Mouse (Mus musculus): ENCODE results near the gene Cbx2. TPM values are rescaled to one million over a fixed set of nuclear protein-coding genes. Genes with fewer than 3 reads are reported as not detected.

Gene Cbx2
- polyA plus RNA-seq, 1 experiment from 2014 or later: 115 TPM

- Histone ChIP-seq H3K4me3 (peak overlapping the region; percentile 59), H3K27me3 (ENCODE audit: poor library complexity, severe bottlenecking) (peaks cover 100% of the 10 kb centered on the region), H3K4me1 (peaks cover 57% of the 10 kb centered on the region), H3K27ac (peak overlapping the region; percentile 63), H3K9me3 (peaks cover 3% of the 10 kb centered on the region; the same call in 1 of the 2 replicates), H3K36me3 (replicated peaks) (no peaks in the 10 kb centered on the region)
- 2% methylated on average over 58 of the region's 58 CpGs for WGBS
- peak; percentile 42 for DNase-seq (ENCODE audit: extremely low spot score, low spot score)
Observed at GRCm38 (mm10) chr11:119058041-119058995, 35.6 kb downstream of the Cbx2 start.

DNA sequence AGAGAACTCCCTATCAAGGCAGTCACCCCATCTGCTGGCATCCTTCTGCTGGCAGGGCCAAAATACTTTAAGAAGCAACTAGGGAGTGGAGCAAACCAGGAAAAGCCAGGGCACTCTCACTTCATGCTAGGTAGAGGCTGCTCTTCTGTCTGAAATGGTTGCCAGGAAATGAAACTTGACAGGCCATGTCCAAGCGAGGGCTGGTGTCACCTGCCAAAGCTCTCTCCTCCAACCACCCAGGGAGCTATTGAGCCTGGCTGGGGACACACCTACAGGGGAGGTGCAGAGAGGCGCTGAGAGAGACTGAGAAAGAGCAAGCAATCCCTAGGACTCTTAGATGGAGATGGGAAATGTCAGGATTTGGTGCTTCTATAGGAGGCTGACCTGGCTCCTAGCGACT, 36.5 kb downstream of the Cbx2 start:
- peaks cover 100% of the 10 kb centered on the region for H3K27me3 ChIP-seq (ENCODE audit: poor library complexity, severe bottlenecking)
- H3K4me3 ChIP-seq: no peak overlapping the region
- 8% methylated on average over 3 of the region's 3 CpGs for WGBS
- H3K4me1 ChIP-seq: peaks cover 48% of the 10 kb centered on the region
- H3K36me3 ChIP-seq (replicated peaks): no peaks in the 10 kb centered on the region
- peaks cover 3% of the 10 kb centered on the region; the same call in 1 of the 2 replicates for H3K9me3 ChIP-seq
- DNase-seq (ENCODE audit: extremely low spot score, low spot score): no peak
- H3K27ac ChIP-seq: no peak overlapping the region

DNA sequence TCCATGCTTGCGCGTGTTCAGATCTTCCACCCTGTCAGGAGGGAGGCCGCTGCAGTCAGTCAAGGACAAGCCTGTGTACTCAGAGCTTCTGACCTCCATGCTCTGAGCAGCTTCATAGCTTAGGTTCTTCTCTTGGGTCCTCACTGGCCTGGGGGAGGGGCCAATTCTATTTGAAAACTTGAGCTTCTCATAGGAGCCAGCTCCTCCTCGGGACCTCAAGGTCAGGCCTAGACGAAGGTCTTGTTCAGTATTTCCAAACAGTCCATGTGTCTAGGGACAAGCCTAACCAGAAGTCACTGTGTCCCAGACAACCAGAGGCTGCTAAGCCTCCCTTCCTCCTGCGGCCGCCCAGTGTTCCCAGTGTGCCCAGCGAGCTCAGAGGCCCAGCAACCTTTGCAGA, 44.1 kb downstream of the Cbx2 start:
- no peaks in the 10 kb centered on the region for H3K36me3 ChIP-seq (replicated peaks)
- peaks cover 69% of the 10 kb centered on the region for H3K27me3 ChIP-seq (ENCODE audit: poor library complexity, severe bottlenecking)
- peaks cover 3% of the 10 kb centered on the region for H3K9me3 ChIP-seq
- no peak overlapping the region for H3K4me3 ChIP-seq
- no peak overlapping the region for H3K27ac ChIP-seq
- WGBS: 81% methylated on average over 8 of the region's 8 CpGs
- no peak for DNase-seq (ENCODE audit: extremely low spot score, low spot score)
- no peaks in the 10 kb centered on the region for H3K4me1 ChIP-seq

DNA sequence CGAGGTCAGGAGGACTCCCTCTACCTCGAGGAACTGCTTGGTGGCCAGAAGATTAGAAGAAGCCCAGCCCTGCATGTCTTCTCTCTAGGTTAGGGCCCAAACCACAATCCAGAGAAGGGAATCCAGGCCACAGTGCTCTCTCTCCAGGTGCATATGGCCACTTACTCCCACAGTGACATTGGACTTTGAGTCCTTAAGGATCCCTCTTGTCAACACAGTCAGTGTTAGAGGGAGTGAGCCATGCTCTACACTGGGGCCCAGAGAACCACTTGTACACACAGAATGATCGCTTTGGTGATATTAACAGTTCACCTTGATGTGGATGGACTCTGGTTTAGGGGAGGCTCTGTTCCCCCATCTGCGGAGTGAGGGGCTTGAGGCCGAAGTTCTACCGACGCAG, 49.5 kb downstream of the Cbx2 start:
- Histone ChIP-seq H3K27ac (no peak overlapping the region), H3K4me3 (no peak overlapping the region), H3K4me1 (peaks cover 16% of the 10 kb centered on the region), H3K36me3 (replicated peaks) (no peaks in the 10 kb centered on the region), H3K9me3 (no peaks in the 10 kb centered on the region; the same call in 1 of the 2 replicates), H3K27me3 (ENCODE audit: poor library complexity, severe bottlenecking) (peaks cover 70% of the 10 kb centered on the region)
- 88% methylated on average over 7 of the region's 7 CpGs for WGBS
- no peak for DNase-seq (ENCODE audit: extremely low spot score, low spot score)

DNA sequence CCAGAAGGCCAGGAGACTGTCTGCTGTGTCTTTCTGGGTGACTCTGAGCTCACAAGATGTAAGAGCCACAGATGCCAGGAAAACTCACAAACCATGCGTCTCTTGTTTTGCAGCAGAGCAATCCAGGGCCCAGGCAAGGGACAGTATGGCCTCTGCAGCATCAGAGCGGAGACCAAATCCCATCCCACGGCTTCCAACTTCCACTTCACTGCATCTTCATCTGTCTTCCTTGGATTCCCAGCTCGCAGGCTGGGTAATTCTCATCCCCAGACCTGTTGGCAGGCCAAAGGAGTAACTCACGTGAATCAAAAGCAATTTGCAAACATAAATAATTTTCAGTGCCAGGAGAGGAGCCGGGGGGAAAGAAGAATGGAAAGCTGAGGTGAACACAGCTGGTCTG, 50.2 kb downstream of the Cbx2 start:
- Histone ChIP-seq H3K4me3 (no peak overlapping the region), H3K27me3 (ENCODE audit: poor library complexity, severe bottlenecking) (peaks cover 72% of the 10 kb centered on the region), H3K27ac (no peak overlapping the region), H3K4me1 (peaks cover 20% of the 10 kb centered on the region), H3K36me3 (replicated peaks) (no peaks in the 10 kb centered on the region), H3K9me3 (peaks cover 4% of the 10 kb centered on the region; the same call in 1 of the 2 replicates)
- no peak for DNase-seq (ENCODE audit: extremely low spot score, low spot score)
- 68% methylated on average over 6 of the region's 6 CpGs for WGBS

- no peak overlapping the region for H3K4me3 ChIP-seq
- peaks cover 82% of the 10 kb centered on the region for H3K27me3 ChIP-seq (ENCODE audit: poor library complexity, severe bottlenecking)
- DNase-seq (ENCODE audit: extremely low spot score, low spot score): no peak
- H3K27ac ChIP-seq: no peak overlapping the region
- H3K4me1 ChIP-seq: peaks cover 30% of the 10 kb centered on the region
- H3K36me3 ChIP-seq (replicated peaks): no peaks in the 10 kb centered on the region
- WGBS: 73% methylated on average over 6 of the region's 6 CpGs
- H3K9me3 ChIP-seq: peaks cover 5% of the 10 kb centered on the region; the same call in 1 of the 2 replicates
Observed at GRCm38 (mm10) chr11:119073876-119074433, 51.2 kb downstream of the Cbx2 start.

GRCm38 (mm10) chr11:119075805-119076204, 53.0 kb downstream of the Cbx2 start:
- Histone ChIP-seq H3K27me3 (ENCODE audit: poor library complexity, severe bottlenecking) (peaks cover 100% of the 10 kb centered on the region), H3K4me1 (peaks cover 46% of the 10 kb centered on the region), H3K4me3 (no peak overlapping the region), H3K27ac (no peak overlapping the region), H3K9me3 (peaks cover 5% of the 10 kb centered on the region; the same call in 1 of the 2 replicates), H3K36me3 (replicated peaks) (peaks cover 4% of the 10 kb centered on the region; the same call in 1 of the 2 replicates)
- WGBS: 94% methylated on average over 5 of the region's 5 CpGs
- no peak for DNase-seq (ENCODE audit: extremely low spot score, low spot score)

DNA sequence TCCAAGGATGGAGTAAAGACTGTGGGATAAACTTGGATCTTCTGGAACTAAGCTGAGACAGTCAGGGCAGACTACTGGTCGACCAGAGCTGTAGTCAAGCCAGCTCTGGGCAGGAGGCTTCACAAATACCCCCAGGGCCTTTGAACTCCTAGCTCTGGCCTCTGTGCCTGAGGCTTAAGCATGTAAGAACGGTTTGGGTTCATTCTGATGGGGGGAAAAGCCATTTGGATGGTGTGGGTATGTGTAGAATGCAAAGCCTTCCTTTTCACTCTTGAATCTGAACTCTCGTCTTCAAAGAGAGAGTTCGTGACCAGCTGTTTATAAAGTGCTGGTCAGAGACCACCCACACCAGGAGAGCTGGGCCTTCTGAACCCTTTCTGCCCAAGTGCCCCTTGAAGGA, 55.0 kb downstream of the Cbx2 start:
- WGBS: 77% methylated on average over 4 of the region's 4 CpGs
- Histone ChIP-seq H3K4me1 (peaks cover 65% of the 10 kb centered on the region), H3K4me3 (peak overlapping the region; percentile 34; the same call in 1 of the 2 replicates), H3K36me3 (replicated peaks) (peaks cover 15% of the 10 kb centered on the region; the same call in 1 of the 2 replicates), H3K27me3 (ENCODE audit: poor library complexity, severe bottlenecking) (peaks cover 100% of the 10 kb centered on the region), H3K27ac (peak overlapping the region; percentile 77; the same call in 1 of the 2 replicates), H3K9me3 (peaks cover 5% of the 10 kb centered on the region; the same call in 1 of the 2 replicates)
- no peak for DNase-seq (ENCODE audit: extremely low spot score, low spot score)

DNA sequence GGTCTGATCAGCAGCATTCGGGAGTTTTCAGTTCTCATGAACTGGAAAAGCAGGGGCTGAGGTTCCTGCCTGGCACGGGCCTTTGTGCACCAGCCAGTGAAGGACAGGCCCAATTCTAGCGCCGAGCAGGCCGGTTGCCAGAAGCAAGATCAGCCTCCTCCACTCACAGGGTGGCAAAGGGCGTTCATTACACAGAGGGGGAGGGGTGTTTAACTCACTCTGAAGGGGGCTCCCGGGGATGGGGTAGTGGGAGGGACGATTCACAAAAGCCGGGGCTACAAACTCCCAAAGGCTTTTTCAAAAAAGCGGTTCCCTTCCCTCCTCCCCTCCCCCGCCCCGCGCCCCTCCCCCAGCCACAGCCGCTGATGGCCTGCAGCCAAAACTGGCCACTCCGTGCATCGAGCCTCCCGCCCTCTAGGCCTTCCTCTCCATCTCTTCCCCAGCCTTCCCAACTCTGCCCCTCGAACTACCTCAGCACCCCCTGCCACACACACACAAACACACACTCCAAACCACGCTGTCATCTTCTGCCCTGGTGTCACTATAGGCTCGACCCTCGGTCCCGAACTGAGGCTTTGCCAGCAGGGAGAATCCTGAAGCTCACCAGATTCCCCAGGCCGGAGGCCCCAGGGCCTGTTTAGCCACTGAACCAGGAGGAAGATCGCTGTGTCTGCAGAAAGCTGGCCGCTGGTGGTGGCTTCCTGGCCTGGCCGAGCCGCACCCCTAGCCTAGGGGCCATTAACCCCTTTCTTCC, 56.1 kb downstream of the Cbx2 start:
- DNase-seq (ENCODE audit: extremely low spot score, low spot score): peak; percentile 67
- H3K9me3 ChIP-seq: peaks cover 5% of the 10 kb centered on the region; the same call in 1 of the 2 replicates
- H3K27ac ChIP-seq: peak overlapping the region; percentile 77
- H3K36me3 ChIP-seq (replicated peaks): peaks cover 15% of the 10 kb centered on the region; the same call in 1 of the 2 replicates
- H3K4me3 ChIP-seq: peak overlapping the region; percentile 34
- H3K4me1 ChIP-seq: peaks cover 65% of the 10 kb centered on the region
- peaks cover 100% of the 10 kb centered on the region for H3K27me3 ChIP-seq (ENCODE audit: poor library complexity, severe bottlenecking)
- 2% methylated on average over 24 of the region's 27 CpGs for WGBS

DNA sequence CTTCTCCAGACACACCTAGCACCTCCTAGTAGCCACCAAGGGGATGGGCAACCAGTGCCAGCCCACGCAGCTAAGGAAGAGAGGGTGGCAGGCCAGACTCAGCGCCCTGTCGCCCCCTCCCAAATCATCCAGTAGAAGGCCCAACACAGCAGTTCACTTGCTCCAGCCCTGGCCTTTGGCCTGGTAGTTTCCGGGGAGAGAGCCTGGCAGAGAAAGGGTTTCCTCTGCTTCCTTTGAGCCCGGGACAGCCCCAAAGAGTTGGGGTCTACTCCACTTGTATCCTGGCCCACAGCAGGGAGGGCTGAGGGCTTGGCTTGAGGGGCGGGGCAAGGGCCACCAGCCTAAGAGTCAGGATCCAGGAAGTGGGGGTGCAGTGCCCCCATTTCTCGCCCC, 56.7 kb downstream of the Cbx2 start:
- Histone ChIP-seq H3K27me3 (ENCODE audit: poor library complexity, severe bottlenecking) (peaks cover 100% of the 10 kb centered on the region), H3K9me3 (peaks cover 5% of the 10 kb centered on the region; the same call in 1 of the 2 replicates), H3K4me3 (peak overlapping the region; percentile 34), H3K27ac (peak overlapping the region; percentile 77), H3K4me1 (peaks cover 67% of the 10 kb centered on the region), H3K36me3 (replicated peaks) (peaks cover 15% of the 10 kb centered on the region; the same call in 1 of the 2 replicates)
- WGBS: 3% methylated on average over 7 of the region's 7 CpGs
- no peak for DNase-seq (ENCODE audit: extremely low spot score, low spot score)

GRCm38 (mm10) chr11:119080461-119081147, 57.8 kb downstream of the Cbx2 start:
- WGBS: 4% methylated on average over 33 of the region's 33 CpGs
- Histone ChIP-seq H3K4me3 (peak overlapping the region; percentile 19), H3K4me1 (peaks cover 78% of the 10 kb centered on the region), H3K9me3 (peaks cover 5% of the 10 kb centered on the region; the same call in 1 of the 2 replicates), H3K36me3 (replicated peaks) (peaks cover 15% of the 10 kb centered on the region; the same call in 1 of the 2 replicates), H3K27ac (no peak overlapping the region), H3K27me3 (ENCODE audit: poor library complexity, severe bottlenecking) (peaks cover 95% of the 10 kb centered on the region)
- no peak for DNase-seq (ENCODE audit: extremely low spot score, low spot score)

All from forebrain, embryonic 10.5 days (tissue).